Mouse (Mus musculus) lung, embryonic 15.5 days (tissue): ENCODE measurements around the gene Ctsw. TPM values are rescaled to one million over a fixed set of nuclear protein-coding genes. Genes with fewer than 3 reads are reported as not detected.
"Not testable (repeated sequence)": the region's sequence is repeated elsewhere in the genome, so short reads cannot be mapped to it uniquely, and the experiment has no call there.

Experiments
- ATAC-seq: fragments of 200-750 bp; cut with Nextera tagmentation; 2 replicates; pipeline ENCODE4 v1.8.0; 2017; ENCODE audit warnings: moderate number of reproducible peaks, borderline replicate concordance; ENCODE audit not compliant: low FRiP score, low TSS enrichment; ENCODE audit errors: extremely low read depth
- H3K27ac ChIP-seq: fragments of 300-500 bp; sonication (generic); 2 replicates; pipeline ENCODE4 v1.5.1; 2015; ENCODE audit warnings: moderate library complexity, mild to moderate bottlenecking, inconsistent platforms
- H3K27me3 ChIP-seq: fragments of 300-500 bp; sonication (generic); 2 replicates; pipeline ENCODE4 v1.6.1; 2015; ENCODE audit warnings: inconsistent platforms
- H3K36me3 ChIP-seq: fragments of 300-500 bp; sonication (generic); 2 replicates; pipeline ENCODE4 v1.6.1; 2015; ENCODE audit warnings: inconsistent platforms
- H3K4me1 ChIP-seq: fragments of 300-500 bp; sonication (generic); 2 replicates; pipeline ENCODE4 v1.6.1; 2015; ENCODE audit warnings: inconsistent platforms
- H3K4me2 ChIP-seq: fragments of 300-500 bp; sonication (generic); 2 replicates; pipeline ENCODE4 v1.6.1; 2015; ENCODE audit warnings: inconsistent platforms, mild to moderate bottlenecking, moderate library complexity
- H3K4me3 ChIP-seq: fragments of 300-500 bp; sonication (generic); 2 replicates; pipeline ENCODE4 v1.5.1; 2015; ENCODE audit warnings: mild to moderate bottlenecking, inconsistent platforms
- H3K9ac ChIP-seq: fragments of 300-500 bp; sonication (generic); 2 replicates; pipeline ENCODE4 v1.6.1; 2015; ENCODE audit warnings: inconsistent platforms
- H3K9me3 ChIP-seq: fragments of 300-500 bp; sonication (generic); 2 replicates; pipeline ENCODE4 v1.6.1; 2016; ENCODE audit warnings: inconsistent platforms
- WGBS: fragments of 180-500 bp; shearing (Covaris S2); methylation state at CpG from one replicate; pipeline ENCODE4 v1.1.7; 2015; 5-methylcytosine and 5-hydroxymethylcytosine counted together
- polyA plus RNA-seq: library from polyadenylated mRNA; unstranded; fragments of >200 nt; fragmentation: Nextera tagmentation; extraction: Ambion mirVana; gene quantifications from 2 replicates; pipeline ENCODE4 v1.2.1, GENCODE M21; 2015

The Ctsw gene
- polyA plus RNA-seq, 1 experiment from 2014 or later, result 3.3 TPM

- Histone ChIP-seq H3K9me3 (no peaks in the 10 kb centered on the region), H3K9ac (no peak overlapping the region), H3K4me3 (no peak overlapping the region), H3K27ac (no peak overlapping the region), H3K4me1 (peaks cover 12% of the 10 kb centered on the region), H3K4me2 (no peak overlapping the region), H3K27me3 (no peaks in the 10 kb centered on the region), H3K36me3 (peaks cover 55% of the 10 kb centered on the region)
- ATAC-seq, result no peak
- 70% methylated on average over 12 of the region's 12 CpGs for WGBS
Observed at GRCm38 (mm10) chr19:5495353-5496051, 27.2 kb upstream of the Ctsw start.

GRCm38 (mm10) chr19:5494314-5494713, 26.0 kb upstream of the Ctsw start:
- WGBS, result 81% methylated on average over 3 of the region's 3 CpGs
- no peak overlapping the region for H3K9ac ChIP-seq
- H3K4me2 ChIP-seq, result no peak overlapping the region

GRCm38 (mm10) chr19:5493301-5493721, 25.0 kb upstream of the Ctsw start:
- H3K4me3 ChIP-seq, H3K4me2 ChIP-seq, H3K27ac ChIP-seq, H3K27me3 ChIP-seq, H3K9ac ChIP-seq, H3K9me3 ChIP-seq, ATAC-seq: not testable (repeated sequence)
- WGBS, result 63% methylated on average over 9 of the region's 9 CpGs
- Histone ChIP-seq H3K4me1 (peaks cover 26% of the 10 kb centered on the region), H3K36me3 (peaks cover 55% of the 10 kb centered on the region)

More at GRCm38 (mm10) chr19:5494314-5494713, 26.0 kb upstream of the Ctsw start:
- H3K9me3 ChIP-seq, result no peaks in the 10 kb centered on the region
- H3K27me3 ChIP-seq, result no peaks in the 10 kb centered on the region
- H3K4me1 ChIP-seq, result peaks cover 19% of the 10 kb centered on the region
- no peak for ATAC-seq
- no peak overlapping the region for H3K27ac ChIP-seq
- no peak overlapping the region for H3K4me3 ChIP-seq
- H3K36me3 ChIP-seq, result peaks cover 55% of the 10 kb centered on the region

GRCm38 (mm10) chr19:5492641-5493040, 24.3 kb upstream of the Ctsw start:
- H3K4me1 ChIP-seq, result peaks cover 27% of the 10 kb centered on the region
- H3K4me2 ChIP-seq, result 0 out of 2 replicates have a peak overlapping the region, but pooled peaks have one; percentile 88
- WGBS, result 77% methylated on average over 4 of the region's 4 CpGs
- H3K4me3 ChIP-seq, result no peak overlapping the region
- H3K27ac ChIP-seq, result no peak overlapping the region
- H3K36me3 ChIP-seq, result peaks cover 55% of the 10 kb centered on the region
- no peaks in the 10 kb centered on the region for H3K27me3 ChIP-seq
- H3K9me3 ChIP-seq, result no peaks in the 10 kb centered on the region
- H3K9ac ChIP-seq, result no peak overlapping the region
- ATAC-seq, result no peak

- Histone ChIP-seq H3K4me3 (peak overlapping the region; percentile 88), H3K4me1 (peaks cover 42% of the 10 kb centered on the region), H3K27me3 (no peaks in the 10 kb centered on the region), H3K4me2 (peak overlapping the region; percentile 88), H3K9ac (peak overlapping the region; percentile 87), H3K36me3 (peaks cover 42% of the 10 kb centered on the region), H3K27ac (peak overlapping the region; percentile 98), H3K9me3 (no peaks in the 10 kb centered on the region)
- peak; percentile 8; the same call in 1 of the 2 replicates for ATAC-seq
- WGBS, result 1% methylated on average over 56 of the region's 59 CpGs
Observed at GRCm38 (mm10) chr19:5490898-5491708, 22.8 kb upstream of the Ctsw start.

- peak within 1 kb of the TSS; percentile 88 for H3K4me2 ChIP-seq
- no peaks in the 10 kb centered on the region for H3K9me3 ChIP-seq
- peak within 1 kb of the TSS; percentile 98 for H3K27ac ChIP-seq
- no peaks in the 10 kb centered on the region for H3K27me3 ChIP-seq
- peaks cover 49% of the 10 kb centered on the region for H3K4me1 ChIP-seq
- WGBS, result under 1% methylated on average over 56 of the region's 62 CpGs
- peak within 1 kb of the TSS; percentile 87 for H3K9ac ChIP-seq
- peaks cover 38% of the 10 kb centered on the region for H3K36me3 ChIP-seq
- peak within 1 kb of the TSS; percentile 88 for H3K4me3 ChIP-seq
- peak; percentile 59 for ATAC-seq
Observed at GRCm38 (mm10) chr19:5490313-5490897, 22.1 kb upstream of the Ctsw start, which contains the start of gene Cfl1. Gene Cfl1 (plus strand): TSS chr19:5490455.

- peak overlapping the region; percentile 88 for H3K4me2 ChIP-seq
- peak overlapping the region; percentile 88 for H3K4me3 ChIP-seq
- H3K27ac ChIP-seq, result peak overlapping the region; percentile 98
- ATAC-seq, H3K27me3 ChIP-seq, H3K9me3 ChIP-seq: not testable (repeated sequence)
- 35% methylated on average over 10 of the region's 10 CpGs for WGBS
- peaks cover 56% of the 10 kb centered on the region for H3K4me1 ChIP-seq
- 0 out of 2 replicates have a peak overlapping the region, but pooled peaks have one; percentile 10 for H3K9ac ChIP-seq
- peaks cover 31% of the 10 kb centered on the region for H3K36me3 ChIP-seq
Observed at GRCm38 (mm10) chr19:5489721-5490120, 21.4 kb upstream of the Ctsw start.

GRCm38 (mm10) chr19:5488878-5489571, 20.7 kb upstream of the Ctsw start:
- Histone ChIP-seq H3K4me1 (peaks cover 57% of the 10 kb centered on the region), H3K27me3 (no peaks in the 10 kb centered on the region), H3K36me3 (peaks cover 27% of the 10 kb centered on the region), H3K9me3 (no peaks in the 10 kb centered on the region), H3K4me2 (peak overlapping the region; percentile 88), H3K9ac (peak overlapping the region; percentile 40), H3K4me3 (peak overlapping the region; percentile 59), H3K27ac (peak overlapping the region; percentile 98)
- WGBS, result 0% methylated on average over 26 of the region's 26 CpGs
- peak; percentile 86 for ATAC-seq

GRCm38 (mm10) chr19:5487768-5488550, 19.7 kb upstream of the Ctsw start, which contains the start of gene Mus81:
Gene Mus81 (minus strand): TSS chr19:5488402.
- Histone ChIP-seq H3K9me3 (no peaks in the 10 kb centered on the region), H3K36me3 (peaks cover 28% of the 10 kb centered on the region), H3K27ac (peak within 1 kb of the TSS; percentile 98), H3K4me2 (peak within 1 kb of the TSS; percentile 88), H3K4me3 (peak within 1 kb of the TSS; percentile 59), H3K27me3 (no peaks in the 10 kb centered on the region), H3K9ac (peak within 1 kb of the TSS; percentile 74), H3K4me1 (peaks cover 60% of the 10 kb centered on the region)
- ATAC-seq, result peak; percentile 82
- under 1% methylated on average over 39 of the region's 39 CpGs for WGBS

- WGBS, result 73% methylated on average over 4 of the region's 4 CpGs
- no peaks in the 10 kb centered on the region for H3K27me3 ChIP-seq
- H3K4me2 ChIP-seq, result peak overlapping the region; percentile 88
- peak overlapping the region; percentile 59; the same call in 1 of the 2 replicates for H3K4me3 ChIP-seq
- H3K4me1 ChIP-seq, result peaks cover 52% of the 10 kb centered on the region
- no peak for ATAC-seq
- peak overlapping the region; percentile 98 for H3K27ac ChIP-seq
- peaks cover 28% of the 10 kb centered on the region for H3K36me3 ChIP-seq
- H3K9ac ChIP-seq, result no peak overlapping the region
- H3K9me3 ChIP-seq, result no peaks in the 10 kb centered on the region
Observed at GRCm38 (mm10) chr19:5486771-5487170, 18.5 kb upstream of the Ctsw start.
